Mouse (Mus musculus) cerebellum, postnatal 4 days (tissue): ENCODE data around the gene Klhdc2.

Source experiments
- DNase-seq, 2 experiments: peaks; one replicate each; pipeline ENCODE4 v3.0.0; 2022; ENCODE audit warnings: low spot score in 2 of 2, mixed read lengths in 1 of 2

The Klhdc2 gene

DNA sequence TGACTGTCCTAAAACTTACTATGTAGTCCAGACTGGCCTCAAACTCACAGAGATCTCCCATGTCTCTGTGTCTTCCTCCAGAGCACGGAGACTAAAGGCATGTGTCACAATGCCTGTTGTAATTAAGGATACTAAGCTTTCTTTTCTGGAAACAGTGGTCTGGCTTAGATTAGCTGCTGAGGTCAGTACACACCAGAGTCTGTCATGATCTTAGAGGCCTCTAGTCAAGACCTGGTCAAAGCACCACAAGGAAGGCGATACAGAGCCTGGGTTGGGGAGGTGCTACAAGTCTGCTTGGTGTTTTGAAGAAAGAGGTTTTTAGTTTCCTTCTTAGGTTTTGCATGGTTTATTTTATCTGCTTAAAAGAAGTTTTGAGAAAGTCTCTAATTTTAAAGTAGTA lies 3.9 kb downstream of the Klhdc2 start:
- no peak for DNase-seq

DNA sequence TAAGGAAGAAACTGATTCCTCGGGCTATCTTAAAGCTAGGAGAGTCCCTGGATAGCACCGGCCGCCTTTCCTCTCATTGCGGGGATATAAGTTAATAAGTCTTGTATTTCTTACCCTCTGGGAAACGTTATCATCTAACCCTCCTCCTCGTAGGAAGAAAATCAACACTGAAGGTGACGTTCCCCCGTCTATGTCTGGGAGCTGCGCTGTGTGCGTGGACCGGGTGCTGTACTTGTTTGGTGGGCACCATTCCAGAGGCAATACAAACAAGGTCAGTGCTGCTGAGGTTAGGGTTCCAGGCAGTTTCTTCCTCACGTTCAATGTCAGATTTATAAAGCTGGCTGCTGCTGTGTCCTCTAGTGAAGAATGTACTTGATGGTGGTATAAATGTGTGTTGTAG lies 5.7 kb downstream of the Klhdc2 start:
- DNase-seq, result no peak

DNA sequence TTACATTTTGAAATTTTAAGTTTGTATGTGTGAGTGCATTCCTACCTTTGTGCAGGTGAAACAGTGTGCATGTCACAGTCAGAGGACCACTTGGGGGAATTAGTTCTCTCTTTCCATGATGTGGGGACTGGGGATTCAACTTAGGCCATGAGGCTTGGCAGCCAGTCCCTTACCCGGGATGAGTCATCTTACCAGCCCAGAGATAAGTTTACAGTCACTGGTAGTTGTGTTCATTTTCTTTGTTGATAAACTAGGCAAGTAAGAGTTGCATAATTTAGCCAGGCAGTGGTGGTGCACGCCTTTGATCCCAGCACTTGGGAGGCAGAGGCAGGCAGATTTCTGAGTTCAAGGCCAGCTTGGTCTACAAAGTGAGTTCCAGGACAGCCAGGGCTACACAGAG lies 7.6 kb downstream of the Klhdc2 start:
- DNase-seq, result no peak

DNA sequence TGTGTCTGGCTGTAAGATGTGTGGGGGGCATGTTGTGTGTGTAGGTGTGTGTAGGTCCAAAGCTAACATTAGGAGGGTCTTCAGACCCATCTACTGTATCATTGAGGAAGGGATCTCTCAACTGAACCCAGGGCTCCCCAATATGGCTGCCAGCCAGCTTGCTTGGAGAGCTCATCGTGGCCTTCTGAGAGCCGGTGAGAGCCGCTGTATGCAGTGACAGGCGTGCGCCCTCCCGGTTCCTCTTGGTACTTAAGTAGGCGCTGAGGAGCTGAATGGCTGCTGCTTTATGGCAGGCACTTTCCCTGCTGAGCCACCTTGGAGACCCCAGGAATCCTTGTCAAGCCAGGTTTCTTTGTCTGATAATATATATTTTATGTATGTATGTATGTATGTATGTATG lies 9.9 kb downstream of the Klhdc2 start:
- DNase-seq, result no peak

DNA sequence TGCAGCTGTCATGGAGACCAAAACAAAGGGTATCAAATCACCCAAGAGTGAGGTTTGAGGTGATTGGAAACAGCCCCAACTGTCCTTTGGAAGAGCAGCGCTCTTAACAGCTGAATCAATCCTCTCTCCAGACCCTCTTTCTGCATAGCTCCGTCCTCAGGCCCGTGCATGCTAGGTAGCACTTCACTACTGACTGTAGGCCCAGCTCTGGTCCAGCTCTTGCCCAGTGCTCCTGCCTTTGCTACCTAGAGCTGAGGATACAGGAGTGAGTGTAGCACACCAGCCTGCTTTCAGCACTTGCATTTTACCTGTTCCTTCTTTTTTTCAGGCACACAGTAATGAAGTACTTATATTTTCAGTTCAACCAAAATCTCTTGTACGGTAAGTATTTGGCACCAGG lies 13.2 kb downstream of the Klhdc2 start:
- no peak for DNase-seq

DNA sequence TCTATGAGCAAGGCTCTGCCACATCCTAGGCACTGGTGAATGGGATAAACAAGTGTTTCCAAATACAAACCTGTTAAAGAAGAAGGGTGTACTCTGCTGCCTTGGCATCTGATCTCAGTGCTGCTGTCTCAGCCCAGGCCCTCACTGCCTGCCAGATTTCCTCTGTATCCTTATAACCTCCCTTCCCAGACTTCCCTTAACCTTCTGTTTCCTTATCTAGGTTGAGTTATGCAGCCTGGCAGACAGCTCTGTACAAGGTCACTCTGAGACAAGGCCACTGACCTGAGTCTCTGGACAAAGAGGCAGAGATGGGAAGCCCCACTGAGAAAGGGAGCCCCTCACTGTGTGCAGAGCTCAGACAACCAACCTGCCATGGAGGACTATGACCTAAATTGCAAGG lies 21.9 kb downstream of the Klhdc2 start:
- no peak for DNase-seq

DNA sequence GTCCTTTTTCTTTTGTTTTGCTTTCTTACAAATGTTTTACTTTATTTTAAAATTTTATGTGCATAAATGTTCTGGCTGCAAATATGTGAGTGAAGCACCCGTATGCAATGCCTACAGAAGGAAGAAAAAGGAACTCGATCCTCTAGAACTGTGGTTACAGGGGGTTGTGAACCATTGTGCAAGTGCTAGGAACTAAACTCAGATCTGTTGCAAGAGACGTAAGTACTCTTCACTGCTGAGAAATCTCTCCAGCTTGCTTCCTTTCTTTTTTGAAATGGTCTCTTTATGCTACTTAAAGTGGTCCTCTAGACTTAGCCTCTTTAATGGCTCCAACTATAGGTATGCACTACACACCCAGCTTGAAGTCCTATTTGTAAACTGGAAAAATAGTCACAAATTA lies 34.7 kb downstream of the Klhdc2 start:
- no peak for DNase-seq

DNA sequence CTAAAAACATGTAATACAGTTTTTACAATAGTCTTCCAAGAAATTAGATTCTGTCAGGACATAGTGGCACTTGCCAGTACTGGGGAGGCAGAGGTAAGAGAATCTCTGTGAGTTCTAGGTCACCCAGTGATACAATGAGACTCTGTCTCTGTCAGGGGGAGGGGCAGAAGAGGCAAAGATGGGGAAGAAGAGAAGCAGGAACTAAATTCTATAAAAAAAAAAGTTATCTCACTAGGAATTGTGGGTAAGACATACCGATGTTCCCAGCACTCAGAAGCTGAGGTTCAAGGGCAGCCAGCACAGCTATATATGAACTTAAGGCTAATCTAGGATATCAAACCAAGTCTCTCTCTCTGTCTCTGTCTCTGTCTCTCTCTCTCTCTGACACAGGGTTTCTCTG lies 35.7 kb downstream of the Klhdc2 start:
- DNase-seq, result no peak

DNA sequence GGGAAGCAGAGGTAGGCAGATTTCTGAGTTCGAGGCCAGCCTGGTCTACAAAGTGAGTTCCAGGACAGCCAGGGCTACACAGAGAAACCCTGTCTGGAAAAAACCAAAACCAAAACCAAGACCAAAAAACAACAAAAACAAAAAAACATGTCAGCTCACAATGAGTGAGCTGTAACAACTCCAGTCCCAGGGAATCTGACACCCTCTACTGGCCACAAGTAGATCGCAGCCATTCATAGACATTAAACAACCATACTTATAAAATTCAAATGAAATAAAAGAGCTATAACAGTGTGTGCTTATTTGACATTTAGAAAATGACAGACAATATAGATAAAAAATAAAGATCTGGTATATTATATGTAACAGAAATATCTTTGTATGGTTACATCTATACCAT lies 37.1 kb downstream of the Klhdc2 start:
- peak in 1 of 2 experiments; percentile 13 for DNase-seq

DNA sequence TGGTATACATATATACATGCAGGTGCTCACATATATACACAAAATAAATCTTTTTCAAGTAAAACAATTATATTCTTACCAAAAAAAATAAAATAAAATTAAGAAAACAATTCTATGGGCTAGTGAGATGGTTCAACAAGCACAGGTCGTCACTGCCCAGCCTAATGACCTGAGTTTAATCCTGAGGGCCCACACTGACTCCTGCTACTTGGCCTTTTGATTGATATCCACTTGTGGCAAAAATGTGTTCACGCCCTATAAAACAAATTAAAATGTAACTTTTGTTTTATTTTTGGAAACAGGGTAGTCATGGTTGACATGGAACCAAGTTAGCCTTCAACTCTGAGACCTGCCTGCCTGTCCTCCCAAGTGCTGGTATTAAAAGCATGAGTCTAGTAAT lies 53.4 kb downstream of the Klhdc2 start:
- no peak for DNase-seq

DNA sequence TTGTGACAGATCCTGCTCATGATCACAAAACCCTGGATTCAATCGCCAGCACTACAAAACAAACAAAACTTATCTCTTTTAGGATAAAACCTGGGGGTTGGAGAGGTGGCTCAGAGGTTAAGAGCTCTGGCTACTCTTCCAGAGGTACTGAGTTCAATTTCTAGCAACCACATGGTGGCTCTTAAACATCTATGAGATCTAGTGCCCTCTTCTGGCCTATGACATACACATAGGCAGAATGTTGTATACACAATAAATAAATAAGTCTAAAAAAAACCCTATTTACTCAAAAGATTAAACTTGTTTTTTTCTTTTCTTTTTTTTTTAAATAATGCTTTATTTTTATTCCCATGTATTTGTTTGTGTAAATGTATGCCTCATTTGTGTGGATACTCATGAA lies 55.2 kb downstream of the Klhdc2 start:
- DNase-seq, result no peak

DNA sequence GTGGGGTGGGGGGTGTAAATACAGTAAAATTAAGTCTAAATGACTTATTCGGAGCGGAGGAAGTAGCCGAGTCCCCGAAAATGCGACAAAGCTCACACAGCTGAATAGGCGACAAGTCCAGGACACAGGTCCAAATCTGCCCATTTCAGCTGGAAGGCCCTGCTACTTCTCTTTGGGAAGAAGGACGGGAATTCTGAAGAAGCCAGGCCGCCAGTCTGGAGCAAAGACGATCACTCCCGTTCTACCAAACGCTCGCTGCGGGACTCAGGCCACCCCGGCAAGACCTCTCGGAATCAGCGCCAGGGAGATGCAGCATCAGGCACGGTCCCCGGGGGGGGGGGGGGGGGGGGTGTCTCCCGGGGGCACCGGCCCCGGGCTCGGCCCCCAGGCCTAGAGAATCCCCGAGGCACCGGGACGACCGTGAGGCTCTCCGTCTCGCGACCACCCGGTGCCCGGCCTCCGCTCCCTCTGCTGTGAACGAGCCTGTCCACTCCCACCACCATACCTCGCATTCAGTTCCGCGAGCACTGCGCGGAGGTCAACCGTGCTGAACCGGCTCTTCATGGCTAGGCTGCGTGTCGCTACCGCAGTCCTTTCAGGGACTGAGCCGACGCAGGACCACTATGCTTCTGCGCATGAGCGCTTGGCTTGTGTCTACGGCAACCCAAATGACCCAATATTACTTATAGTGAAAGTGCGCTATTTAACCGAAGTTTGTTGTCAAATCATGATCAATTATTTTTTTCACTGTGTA lies 60.2 kb downstream of the Klhdc2 start, which contains the start of gene Nemf:
Gene Nemf (minus strand): TSS at position 620 of the 754 bp plus-strand sequence.
- peak; percentile 57 to 70 for DNase-seq

DNA sequence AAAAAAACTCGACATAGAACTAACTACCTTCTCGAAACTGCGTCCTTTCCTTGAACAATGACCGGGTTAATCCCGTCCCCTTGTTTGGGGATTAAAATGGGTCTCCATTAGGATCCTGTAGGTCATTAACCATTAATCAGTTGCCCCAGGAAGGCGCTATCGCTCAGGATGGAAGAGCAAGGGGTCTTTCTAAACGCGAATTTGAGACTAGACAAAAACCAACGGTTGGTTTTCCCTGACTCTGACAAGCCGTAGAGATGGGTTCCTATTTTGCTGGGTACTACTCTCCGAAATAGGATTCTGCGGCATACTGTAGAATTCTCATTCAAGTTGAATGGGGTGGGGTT lies 60.8 kb downstream of the Klhdc2 start:
- peak in 1 of 2 experiments; percentile 10 for DNase-seq
